Mouse (Mus musculus): ENCODE data around the gene Erh.

DNA sequence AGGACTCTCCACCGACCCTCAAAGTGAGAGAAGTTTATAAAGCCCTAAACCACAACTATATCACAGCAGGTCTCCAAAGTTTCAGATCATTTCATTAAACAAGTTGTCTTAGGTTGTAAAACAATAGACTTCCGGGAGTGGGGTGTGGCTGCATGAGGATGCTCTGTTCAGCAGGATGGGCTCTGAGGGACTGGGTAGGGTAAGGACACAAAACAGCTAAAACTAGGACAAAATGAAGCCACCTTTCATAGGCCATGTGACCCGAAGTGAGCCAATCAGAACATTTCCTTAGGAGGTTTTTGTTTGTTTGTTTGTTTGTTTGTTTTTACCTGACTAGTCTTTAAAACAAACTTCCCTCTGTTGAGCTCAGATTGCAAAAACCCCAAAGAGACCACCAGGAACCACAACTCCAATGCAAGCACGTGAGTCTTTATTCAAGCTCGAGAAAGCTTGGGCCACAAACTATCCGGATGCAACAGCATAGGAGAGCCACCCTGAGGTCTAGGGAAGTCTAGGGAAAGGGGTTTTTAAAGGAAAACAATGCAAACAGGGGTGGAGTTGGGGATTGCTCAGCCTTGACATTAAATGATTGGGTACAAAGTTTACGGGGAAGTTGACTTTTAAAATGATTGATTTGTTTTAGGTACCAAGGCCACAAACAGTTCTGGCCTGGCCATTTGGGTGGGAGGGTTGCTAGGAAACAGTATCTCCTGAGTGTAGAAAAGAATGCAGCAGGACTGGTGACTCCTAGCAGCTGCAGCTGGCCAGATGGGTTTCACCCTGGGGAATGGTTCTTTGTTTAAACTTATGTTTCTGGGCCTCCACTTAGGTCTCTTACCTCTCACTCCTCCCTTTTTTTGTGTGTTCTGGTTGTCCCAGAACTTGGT lies 28.5 kb downstream of the Erh start:
- no peak for TF ChIP-seq CTCF (conservative IDR thresholded peaks at IDR 0.05; ENCODE audit: low read length)
- TF ChIP-seq NANOG (IDR thresholded peaks at IDR 0.05; ENCODE audit: borderline replicate concordance, low read length) = no peak

Data from E14TG2a.4 (cell line).